Mouse (Mus musculus) adrenal gland, adult (tissue): ENCODE measurements around the gene Pigw.
A peak's percentile ranks its signal among the peaks of the same experiment; 100 is the strongest.

Source experiments
- DNase-seq, 2 experiments: peaks; one replicate each; pipeline ENCODE4 v3.0.0; 2022 to 2023; ENCODE audit warnings: low spot score in 1 of 2; ENCODE audit not compliant: inconsistent age in 2 of 2

The Pigw gene

GRCm38 (mm10) chr11:84879772-84880464 lies at the start of gene Pigw, which contains the start of gene Myo19:
Gene Pigw, minus strand, starts transcription at chr11:84880285.
Gene Myo19, plus strand, starts transcription at chr11:84880148.
- DNase-seq = peak; percentile 89 to 92

GRCm38 (mm10) chr11:84920981-84921380 lies 40.9 kb upstream of the Pigw start:
- no peak for DNase-seq

- no peak for DNase-seq
Observed at GRCm38 (mm10) chr11:84919951-84920350, 39.9 kb upstream of the Pigw start.

- DNase-seq = peak in 1 of 2 experiments; percentile 65
Observed at GRCm38 (mm10) chr11:84919276-84919675, 39.2 kb upstream of the Pigw start.

- peak; percentile 71 to 92 for DNase-seq
Observed at GRCm38 (mm10) chr11:84918425-84918824, 38.3 kb upstream of the Pigw start.

- no peak for DNase-seq
Observed at GRCm38 (mm10) chr11:84916703-84917300, 36.7 kb upstream of the Pigw start.

- peak; percentile 86 to 96 for DNase-seq
Observed at GRCm38 (mm10) chr11:84916053-84916702, 36.1 kb upstream of the Pigw start, which contains the start of gene Znhit3. Gene Znhit3, minus strand, starts transcription at chr11:84916366.

- no peak for DNase-seq
Observed at GRCm38 (mm10) chr11:84914673-84915072, 34.6 kb upstream of the Pigw start.

- DNase-seq = no peak
Observed at GRCm38 (mm10) chr11:84910411-84910810, 30.3 kb upstream of the Pigw start.

- no peak for DNase-seq
Observed at GRCm38 (mm10) chr11:84908480-84908879, 28.4 kb upstream of the Pigw start.

- DNase-seq = no peak
Observed at GRCm38 (mm10) chr11:84907081-84907480, 27.0 kb upstream of the Pigw start.

GRCm38 (mm10) chr11:84904597-84905144 lies 24.6 kb upstream of the Pigw start:
- DNase-seq = no peak

GRCm38 (mm10) chr11:84893113-84893512 lies 13.0 kb upstream of the Pigw start:
- no peak for DNase-seq

- no peak for DNase-seq
Observed at GRCm38 (mm10) chr11:84891705-84892104, 11.6 kb upstream of the Pigw start.

- no peak for DNase-seq
Observed at GRCm38 (mm10) chr11:84889492-84889891, 9.4 kb upstream of the Pigw start.

GRCm38 (mm10) chr11:84888025-84888424 lies 7.9 kb upstream of the Pigw start:
- no peak for DNase-seq

- no peak for DNase-seq
Observed at GRCm38 (mm10) chr11:84886767-84887511, 6.9 kb upstream of the Pigw start.

- DNase-seq = no peak
Observed at GRCm38 (mm10) chr11:84886236-84886635, 6.2 kb upstream of the Pigw start.

GRCm38 (mm10) chr11:84885238-84885637 lies 5.2 kb upstream of the Pigw start:
- DNase-seq = no peak

- DNase-seq = no peak
Observed at GRCm38 (mm10) chr11:84882346-84882745, 2.3 kb upstream of the Pigw start.

- DNase-seq = no peak
Observed at GRCm38 (mm10) chr11:84880971-84881370, 886 bp upstream of the Pigw start.
